Mouse (Mus musculus) cerebral cortex, adult 2 months (tissue): ENCODE data around the gene Rreb1.

Experiments
- WGBS: fragments of 180-500 bp; shearing (Covaris S2); methylation state at CpG from one replicate; pipeline ENCODE4 v1.1.7; 2018; 5-methylcytosine and 5-hydroxymethylcytosine counted together

The Rreb1 gene

DNA sequence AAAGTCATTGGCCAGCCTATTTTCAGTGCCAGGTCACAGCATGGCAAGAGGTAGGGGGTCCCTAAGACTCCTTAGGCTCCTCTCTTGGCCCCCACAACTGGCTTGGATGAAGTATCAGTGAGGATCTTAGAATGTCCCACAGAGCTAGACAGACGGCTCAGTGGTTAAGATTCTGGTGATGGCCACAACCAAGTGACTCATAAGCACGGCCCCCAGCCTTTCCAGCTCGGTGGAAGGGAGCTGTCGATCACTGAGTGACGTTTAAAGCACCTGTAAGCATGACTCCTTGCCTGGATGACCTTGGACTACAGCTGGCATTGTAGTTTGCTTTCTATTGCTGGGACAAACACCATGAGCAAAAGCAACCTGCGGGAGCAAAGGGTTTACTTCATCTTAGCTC, 174.8 kb downstream of the Rreb1 start:
- WGBS = 92% methylated on average over 6 of the region's 6 CpGs

GRCm38 (mm10) chr13:37954318-37954717, 176.1 kb downstream of the Rreb1 start:
- 67% methylated on average over 1 of the region's 1 CpGs for WGBS

DNA sequence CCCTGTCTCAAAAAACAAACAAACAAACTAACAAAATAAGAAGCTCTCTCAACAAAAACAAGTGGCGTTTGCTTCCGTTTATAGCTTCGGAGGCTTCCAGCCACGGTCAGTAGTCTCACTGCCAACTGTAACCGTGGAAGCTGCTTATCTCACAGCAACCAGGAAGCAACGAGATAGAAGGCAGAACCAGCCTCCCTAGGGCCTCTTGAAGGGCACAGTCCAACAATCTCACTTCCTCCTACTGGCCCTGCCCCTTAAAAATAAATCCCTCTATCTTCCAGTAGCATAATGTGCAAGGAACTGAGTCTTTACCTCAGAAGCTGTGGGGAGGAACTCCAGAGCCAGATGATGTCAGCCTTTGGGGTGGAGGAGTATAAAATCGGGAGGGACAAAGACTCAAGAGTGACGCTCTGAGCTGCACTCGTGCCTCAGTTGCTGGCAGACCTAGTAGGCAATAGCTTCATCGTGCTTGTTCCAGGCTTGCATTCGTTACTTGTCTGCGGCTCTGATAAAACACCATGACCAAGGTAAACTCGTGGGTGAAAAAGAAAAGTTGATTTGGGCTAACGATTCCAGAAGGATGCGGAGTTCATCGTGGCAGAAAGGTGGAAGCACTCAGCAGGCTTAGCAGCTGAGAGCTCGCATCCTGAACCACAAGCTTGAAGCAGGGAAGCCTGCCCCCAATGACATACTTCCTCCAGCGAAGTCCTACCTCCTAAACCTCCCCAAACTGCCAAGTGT, 180.5 kb downstream of the Rreb1 start:
- 84% methylated on average over 18 of the region's 18 CpGs for WGBS

DNA sequence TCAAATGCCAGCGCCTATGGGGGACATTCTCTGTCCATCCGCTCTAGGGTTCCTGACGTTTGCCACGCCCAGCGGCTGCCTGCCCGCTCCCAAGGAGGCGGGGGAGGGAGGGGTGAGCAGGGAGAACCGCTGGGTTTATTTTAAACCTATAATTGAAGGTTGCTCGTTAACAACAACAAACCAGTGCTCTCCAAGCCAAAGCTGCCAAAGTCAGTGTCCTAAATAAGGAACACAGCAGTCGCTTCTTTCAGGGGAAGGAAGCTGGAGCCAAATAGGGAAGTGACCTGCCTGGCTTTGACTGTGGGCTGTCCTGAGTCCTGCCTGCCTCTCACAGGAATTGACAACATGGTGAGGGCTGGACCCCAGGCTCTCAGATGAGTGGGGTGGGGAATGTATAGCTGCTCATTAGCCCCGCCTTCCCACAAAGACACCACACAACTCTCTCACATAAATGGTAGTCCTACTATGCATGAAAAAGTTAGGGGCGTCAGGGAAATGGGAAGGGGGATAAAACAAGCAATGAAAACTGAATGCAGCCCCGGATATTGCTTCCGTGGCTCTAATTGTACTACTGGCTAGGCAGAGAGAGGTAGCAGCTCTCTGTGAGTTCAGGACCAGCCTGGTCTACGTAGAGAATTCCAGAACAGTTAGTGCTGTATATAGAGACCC, 181.2 kb downstream of the Rreb1 start:
- WGBS = 62% methylated on average over 15 of the region's 15 CpGs

DNA sequence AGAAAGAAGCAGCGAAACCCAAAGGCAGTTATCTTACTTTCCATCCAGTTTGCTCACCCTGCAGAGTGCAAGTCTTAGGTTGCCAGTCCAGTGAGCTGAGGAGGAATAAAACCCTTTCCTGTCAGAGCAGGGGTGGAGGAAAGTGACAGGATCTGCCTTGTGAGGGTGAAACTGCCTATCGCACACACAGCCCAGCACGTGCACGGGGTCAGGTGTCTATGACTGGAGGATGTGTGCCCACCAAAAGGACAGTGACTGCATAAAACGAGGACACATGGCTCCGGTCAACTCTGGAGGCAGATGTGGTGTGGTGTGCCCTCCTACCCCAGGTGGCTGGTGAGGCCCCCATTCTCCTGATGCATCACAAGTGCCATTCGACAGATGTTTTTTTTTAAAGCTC, 181.7 kb downstream of the Rreb1 start:
- 92% methylated on average over 7 of the region's 7 CpGs for WGBS

GRCm38 (mm10) chr13:37962541-37962940, 184.3 kb downstream of the Rreb1 start:
- WGBS = 94% methylated on average over 9 of the region's 9 CpGs

DNA sequence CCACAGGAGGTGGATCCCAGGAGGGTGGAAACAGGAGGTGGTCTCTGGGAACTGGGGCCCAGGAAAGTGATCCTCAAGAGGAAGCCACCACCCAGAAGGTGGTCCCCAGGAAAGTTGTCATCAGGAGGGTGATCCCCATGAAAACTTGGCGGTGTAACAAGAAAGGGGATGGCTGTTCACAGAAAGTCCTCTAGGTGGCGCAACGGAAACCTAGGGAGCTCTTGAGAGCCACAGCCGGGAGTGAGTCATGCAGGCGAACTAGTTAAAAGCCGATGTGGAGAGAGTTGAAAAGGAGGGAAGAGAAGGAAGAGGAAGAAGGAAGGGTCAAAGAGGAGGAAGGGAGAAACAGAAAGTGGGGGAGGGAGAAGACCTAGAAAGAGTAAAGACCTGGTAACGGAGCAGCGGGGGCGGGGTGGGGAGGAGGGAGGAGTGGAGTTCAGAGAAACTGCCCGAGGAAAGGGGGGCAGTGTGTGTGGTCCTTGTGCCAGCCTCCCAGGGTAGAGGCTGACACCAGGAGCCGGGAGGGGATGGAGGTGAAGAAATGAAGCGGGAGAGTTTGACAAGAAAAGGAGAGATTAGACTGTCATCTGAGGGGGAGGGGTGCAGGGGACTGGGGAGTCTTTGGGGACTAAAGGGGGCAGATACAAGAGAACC, 185.3 kb downstream of the Rreb1 start:
- 5% methylated on average over 12 of the region's 12 CpGs for WGBS

GRCm38 (mm10) chr13:37964128-37965087, 186.2 kb downstream of the Rreb1 start:
- WGBS = 30% methylated on average over 20 of the region's 20 CpGs

GRCm38 (mm10) chr13:37965126-37965914, 187.1 kb downstream of the Rreb1 start:
- WGBS = 65% methylated on average over 17 of the region's 17 CpGs

GRCm38 (mm10) chr13:37966256-37967051, 188.3 kb downstream of the Rreb1 start:
- WGBS = 78% methylated on average over 15 of the region's 15 CpGs

DNA sequence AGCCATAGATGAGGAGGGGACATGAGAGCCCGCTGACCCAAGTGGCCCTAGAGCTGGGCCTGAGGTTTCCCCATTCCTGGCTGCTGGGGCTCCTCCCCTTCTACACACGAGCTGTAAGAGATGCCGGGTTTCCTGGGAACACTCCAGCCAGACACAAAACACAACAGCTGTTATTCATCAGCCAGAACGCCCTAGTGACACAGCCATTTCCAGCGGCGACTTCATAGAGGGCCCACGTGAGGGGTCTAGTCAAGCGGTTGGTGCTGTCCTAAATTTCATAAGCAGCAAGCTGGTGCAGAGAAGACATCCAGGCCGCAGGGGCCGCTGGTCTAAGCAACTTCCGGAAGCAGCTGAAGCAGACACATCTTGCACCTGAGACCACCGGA, 188.8 kb downstream of the Rreb1 start:
- 57% methylated on average over 12 of the region's 12 CpGs for WGBS

GRCm38 (mm10) chr13:37967565-37967964, 189.4 kb downstream of the Rreb1 start:
- WGBS = 69% methylated on average over 10 of the region's 10 CpGs

GRCm38 (mm10) chr13:37969337-37969736, 191.1 kb downstream of the Rreb1 start:
- 8% methylated on average over 14 of the region's 14 CpGs for WGBS

- WGBS = 45% methylated on average over 8 of the region's 8 CpGs
Observed at GRCm38 (mm10) chr13:37969988-37970387, 191.8 kb downstream of the Rreb1 start.

- 85% methylated on average over 11 of the region's 11 CpGs for WGBS
Observed at GRCm38 (mm10) chr13:37970887-37971530, 192.8 kb downstream of the Rreb1 start.

DNA sequence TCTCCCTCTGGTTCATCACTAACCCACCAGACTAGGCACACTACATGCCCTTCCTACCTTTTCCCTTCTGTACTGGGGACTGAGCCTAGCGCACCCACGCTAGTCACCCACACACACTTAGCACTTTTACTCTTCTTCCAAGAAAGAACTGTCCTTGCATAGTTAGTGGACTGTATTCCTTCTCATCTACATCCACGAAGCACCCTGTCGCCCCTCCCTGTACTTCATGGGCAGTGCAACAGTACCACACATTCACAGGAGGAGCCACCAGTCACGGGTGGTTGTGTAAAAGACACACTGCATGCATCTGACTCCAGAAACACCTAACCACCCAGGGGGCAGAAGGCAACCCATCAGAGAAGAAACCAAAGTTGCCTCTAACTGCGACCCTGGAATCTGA, 195.8 kb downstream of the Rreb1 start:
- 70% methylated on average over 6 of the region's 6 CpGs for WGBS

GRCm38 (mm10) chr13:37974731-37975130, 196.5 kb downstream of the Rreb1 start:
- 85% methylated on average over 5 of the region's 5 CpGs for WGBS

DNA sequence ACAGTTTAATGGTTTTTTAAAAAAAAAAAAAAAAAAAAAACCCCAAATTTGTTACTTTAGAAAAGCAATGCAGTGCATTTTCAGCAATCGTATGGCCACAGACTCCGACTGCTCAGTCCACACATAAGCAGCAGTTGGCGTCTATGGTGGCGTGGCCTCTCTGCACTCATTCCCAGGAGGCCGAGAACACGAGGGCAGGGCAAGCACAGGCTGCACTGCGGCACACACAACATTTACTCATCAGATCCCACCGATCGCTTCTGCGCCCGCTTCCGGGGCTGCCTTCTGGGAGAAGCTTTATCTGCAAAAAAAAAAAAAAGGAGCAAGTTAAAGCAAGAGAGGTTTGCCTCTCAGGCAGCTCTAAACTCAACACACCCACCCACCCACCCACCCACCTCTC, 201.3 kb downstream of the Rreb1 start:
- WGBS = 91% methylated on average over 12 of the region's 12 CpGs

DNA sequence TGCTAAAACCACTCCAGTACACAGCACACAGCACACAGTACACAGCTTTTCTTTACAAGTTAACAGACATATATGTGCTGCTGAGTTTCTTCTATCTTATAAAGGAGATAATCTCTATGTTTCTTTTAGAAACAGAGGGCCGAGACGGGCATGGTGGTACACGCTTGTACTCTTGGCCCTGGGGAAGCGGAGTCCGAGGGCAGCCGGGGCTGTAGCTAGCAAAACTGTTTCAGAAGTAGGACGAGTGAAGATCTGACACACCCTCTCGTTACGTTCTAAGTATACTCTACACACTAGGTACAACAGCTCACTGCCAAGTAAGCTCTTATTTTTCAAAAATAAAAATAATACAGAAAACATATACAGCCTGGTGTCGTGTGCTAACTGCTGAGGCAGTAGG, 202.1 kb downstream of the Rreb1 start:
- WGBS = 89% methylated on average over 10 of the region's 10 CpGs

- WGBS = 90% methylated on average over 5 of the region's 5 CpGs
Observed at GRCm38 (mm10) chr13:37981063-37981462, 202.9 kb downstream of the Rreb1 start.
